Mouse (Mus musculus) hindbrain, embryonic 11.5 days (tissue): ENCODE measurements around the gene G530012D18Rik. TPM values are rescaled to one million over a fixed set of nuclear protein-coding genes. Genes with fewer than 3 reads are reported as not detected.
A peak's percentile ranks its signal among the peaks of the same experiment; 100 is the strongest.
"Not testable (repeated sequence)": the region's sequence is repeated elsewhere in the genome, so short reads cannot be mapped to it uniquely, and the experiment has no call there.

Source experiments
- ATAC-seq: fragments of 200-750 bp; cut with Nextera tagmentation; 2 replicates; pipeline ENCODE4 v1.8.0; 2017; ENCODE audit warnings: mild to moderate bottlenecking, moderate TSS enrichment, moderate library complexity; ENCODE audit not compliant: low FRiP score
- DNase-seq: peaks from one replicate; pipeline ENCODE4 v3.0.0-alpha.2; 2015; ENCODE audit warnings: low spot score
- H3K27ac ChIP-seq: fragments of 300-500 bp; sonication (generic); 2 replicates; pipeline ENCODE4 v1.5.1; 2014; ENCODE audit warnings: mild to moderate bottlenecking, low read depth, low read length
- H3K27me3 ChIP-seq: fragments of 300-500 bp; sonication (generic); 2 replicates; pipeline ENCODE4 v1.6.1; 2014; ENCODE audit warnings: mild to moderate bottlenecking, low read length, moderate library complexity, mixed read lengths; ENCODE audit not compliant: control insufficient read depth, insufficient read depth
- H3K36me3 ChIP-seq: fragments of 300-500 bp; sonication (generic); 2 replicates; pipeline ENCODE4 v1.6.1; 2014; ENCODE audit warnings: mild to moderate bottlenecking, low read length, moderate library complexity, mixed read lengths; ENCODE audit not compliant: control insufficient read depth, insufficient read depth
- H3K4me1 ChIP-seq: fragments of 300-500 bp; sonication (generic); replicated peaks from 2 replicates; pipeline ENCODE4 v1.6.1; 2014; ENCODE audit warnings: low read length, mixed read lengths; ENCODE audit not compliant: control insufficient read depth, insufficient read depth
- H3K4me2 ChIP-seq: fragments of 300-500 bp; sonication (generic); replicated peaks from 2 replicates; pipeline ENCODE4 v1.6.1; 2014; ENCODE audit warnings: mild to moderate bottlenecking, low read depth, low read length
- H3K4me3 ChIP-seq: fragments of 300-500 bp; sonication (generic); 2 replicates; pipeline ENCODE4 v1.5.1; 2014; ENCODE audit warnings: low read depth, low read length
- H3K9ac ChIP-seq: fragments of 300-500 bp; sonication (generic); 2 replicates; pipeline ENCODE4 v1.6.1; 2014; ENCODE audit warnings: low read depth, low read length
- H3K9me3 ChIP-seq: fragments of 300-500 bp; sonication (generic); 2 replicates; pipeline ENCODE4 v1.6.1; 2016; ENCODE audit warnings: low read length; ENCODE audit not compliant: control insufficient read depth
- WGBS: fragments of 180-500 bp; shearing (Covaris S2); extraction: QIAGEN DNeasy Blood & Tissue Kit; methylation state at CpG from one replicate; pipeline ENCODE4 v1.1.7; 2014; 5-methylcytosine and 5-hydroxymethylcytosine counted together
- polyA plus RNA-seq: library from polyadenylated mRNA; unstranded; fragments of >200 nt; fragmentation: Nextera tagmentation; extraction: Ambion mirVana; gene quantifications from 2 replicates; pipeline ENCODE4 v1.2.1, GENCODE M21; 2014

The G530012D18Rik gene
- polyA plus RNA-seq, 1 experiment from 2014 or later, result 0.63 TPM

GRCm38 (mm10) chr1:85579199-85580147 is 4.0 kb downstream of the G530012D18Rik start:
- peak; percentile 38; the same call in 1 of the 2 replicates for ATAC-seq
- WGBS, result 79% methylated on average over 6 of the region's 7 CpGs
- not testable (repeated sequence) for H3K4me2 ChIP-seq, H3K36me3 ChIP-seq, H3K4me1 ChIP-seq, H3K27me3 ChIP-seq, H3K9me3 ChIP-seq, H3K9ac ChIP-seq, H3K4me3 ChIP-seq, H3K27ac ChIP-seq, DNase-seq

GRCm38 (mm10) chr1:85580148-85580534 is 4.7 kb downstream of the G530012D18Rik start:
- H3K4me2 ChIP-seq, DNase-seq, H3K36me3 ChIP-seq, H3K27ac ChIP-seq, H3K9ac ChIP-seq, H3K27me3 ChIP-seq, H3K4me1 ChIP-seq, H3K9me3 ChIP-seq, H3K4me3 ChIP-seq: not testable (repeated sequence)
- ATAC-seq, result peak; percentile 69
- WGBS, result 87% methylated on average over 2 of the region's 4 CpGs

GRCm38 (mm10) chr1:85580578-85580977 is 5.1 kb downstream of the G530012D18Rik start:
- H3K4me1 ChIP-seq, H3K9me3 ChIP-seq, DNase-seq, H3K36me3 ChIP-seq, H3K27me3 ChIP-seq, H3K4me2 ChIP-seq, H3K4me3 ChIP-seq, H3K27ac ChIP-seq, H3K9ac ChIP-seq: not testable (repeated sequence)
- 75% methylated on average over 3 of the region's 3 CpGs for WGBS
- peak; percentile 35; the same call in 1 of the 2 replicates for ATAC-seq

DNA sequence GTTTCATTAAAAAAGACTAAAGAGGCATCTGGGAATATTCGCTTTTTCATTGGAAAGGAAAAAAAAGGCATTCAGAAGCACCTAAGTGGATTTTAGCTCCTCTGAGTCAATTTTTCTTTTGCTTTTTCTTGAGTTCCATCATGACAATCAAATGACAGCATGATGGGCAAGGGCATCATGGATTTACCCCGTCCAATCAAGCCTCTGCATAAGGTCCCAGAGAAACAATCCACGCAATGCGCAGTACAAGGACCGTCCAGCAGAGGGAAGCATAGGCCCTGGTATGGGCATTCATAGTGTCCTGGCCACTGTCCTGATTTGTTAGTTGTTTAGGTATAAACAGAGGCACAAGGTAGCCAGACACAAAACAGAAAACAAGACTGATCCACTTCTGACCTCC is 6.0 kb downstream of the G530012D18Rik start:
- not testable (repeated sequence) for H3K27ac ChIP-seq, H3K9ac ChIP-seq, ATAC-seq, H3K9me3 ChIP-seq, H3K4me3 ChIP-seq, H3K4me2 ChIP-seq, H3K36me3 ChIP-seq, H3K27me3 ChIP-seq, H3K4me1 ChIP-seq, DNase-seq
- 22% methylated on average over 5 of the region's 5 CpGs for WGBS

DNA sequence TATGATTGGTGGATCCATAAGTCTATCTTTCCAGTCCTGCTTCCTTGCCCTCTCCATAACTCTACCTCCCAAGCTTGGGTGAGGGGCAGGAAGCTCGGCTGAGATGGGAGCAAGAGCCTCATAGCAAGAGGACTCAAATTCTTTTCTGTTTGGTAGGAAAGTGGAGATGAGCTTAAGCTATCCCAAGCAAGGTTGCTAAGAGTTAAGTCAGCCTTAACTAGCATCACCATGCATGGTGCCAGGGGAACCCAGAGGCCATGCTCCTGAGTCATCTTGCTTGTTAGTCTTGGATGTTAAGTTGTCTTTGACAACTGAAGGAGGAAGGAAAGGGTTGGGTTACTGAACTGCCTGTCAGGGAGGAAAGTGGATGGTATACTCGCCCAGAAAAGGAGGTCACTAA is 13.2 kb downstream of the G530012D18Rik start:
- H3K36me3 ChIP-seq, H3K9me3 ChIP-seq, DNase-seq, H3K27me3 ChIP-seq, H3K4me1 ChIP-seq, H3K9ac ChIP-seq, ATAC-seq, H3K4me3 ChIP-seq, H3K4me2 ChIP-seq, H3K27ac ChIP-seq: not testable (repeated sequence)
- WGBS, result 59% methylated on average over 1 of the region's 2 CpGs

- not testable (repeated sequence) for H3K36me3 ChIP-seq, H3K9ac ChIP-seq, H3K4me1 ChIP-seq, ATAC-seq, DNase-seq, H3K4me2 ChIP-seq, H3K4me3 ChIP-seq, H3K27ac ChIP-seq, H3K9me3 ChIP-seq, H3K27me3 ChIP-seq
- WGBS, result 86% methylated on average over 8 of the region's 8 CpGs
Observed at GRCm38 (mm10) chr1:85592526-85592925, 17.1 kb downstream of the G530012D18Rik start.

DNA sequence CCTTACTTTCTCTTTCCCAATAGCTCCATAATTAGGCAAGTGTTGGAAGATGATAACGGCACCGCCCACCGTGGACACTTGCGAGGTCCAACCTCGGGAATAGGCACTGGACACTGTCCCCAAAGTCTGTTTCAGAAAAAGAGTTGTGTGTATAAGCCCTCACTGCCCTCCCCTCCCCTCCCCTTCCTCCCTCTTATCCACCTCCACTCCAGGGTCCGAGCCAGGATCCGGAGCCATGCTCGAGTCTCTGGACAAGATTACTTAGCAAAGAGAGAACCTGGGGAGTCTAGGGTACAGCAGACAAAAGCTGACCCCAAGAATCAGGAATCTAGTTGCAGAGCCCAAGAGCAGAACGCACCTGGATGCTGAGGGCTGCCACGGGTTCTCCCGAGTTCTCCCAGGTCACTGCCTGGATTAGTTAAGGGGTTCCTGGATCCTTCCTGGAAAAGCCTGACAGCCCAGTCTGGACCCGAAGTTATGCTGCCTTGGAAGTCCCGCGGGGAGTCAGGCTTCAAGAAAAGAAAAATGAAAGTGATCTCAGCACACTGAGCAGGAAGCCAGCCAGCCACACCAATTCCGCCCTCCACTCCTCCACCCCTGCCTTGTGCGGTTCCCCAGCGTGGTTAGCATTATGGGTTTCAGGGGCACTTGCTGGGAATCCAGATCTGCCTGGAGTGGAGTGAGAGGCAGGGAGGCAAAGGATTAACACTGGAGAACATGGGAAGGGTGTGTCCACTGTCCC is 23.0 kb downstream of the G530012D18Rik start, which contains the start of gene Sp110:
TSS of gene Sp110 (minus strand) at position 547 of the 742 bp plus-strand sequence.
- not testable (repeated sequence) for H3K4me3 ChIP-seq, DNase-seq, H3K9ac ChIP-seq, H3K27me3 ChIP-seq, H3K36me3 ChIP-seq, ATAC-seq, H3K27ac ChIP-seq, H3K4me2 ChIP-seq, H3K9me3 ChIP-seq, H3K4me1 ChIP-seq
- 80% methylated on average over 16 of the region's 17 CpGs for WGBS

GRCm38 (mm10) chr1:85600078-85600477 is 24.6 kb downstream of the G530012D18Rik start, which contains the start of gene Sp140:
Gene Sp140 (plus strand): TSS chr1:85600378.
- H3K9ac ChIP-seq, ATAC-seq, H3K4me2 ChIP-seq, H3K27me3 ChIP-seq, H3K4me1 ChIP-seq, H3K36me3 ChIP-seq, H3K4me3 ChIP-seq, H3K9me3 ChIP-seq, DNase-seq, H3K27ac ChIP-seq: not testable (repeated sequence)
- whole genome bisulfite sequencing, result no CpG with 5 or more reads among the region's 5 CpGs
